Mouse (Mus musculus) frontal cortex, postnatal 10 days (tissue): ENCODE measurements at regions not wholly inside any gene's neighbourhood (a gene's known extent, or its start where the extent isn't known, plus 50 kb on each side); places are given as distances from the start of the nearest gene placed in this dataset.

Experiments used
- DNase-seq, 2 experiments: peaks; one replicate each; pipeline ENCODE4 v3.0.0; 2022; ENCODE audit warnings: low spot score in 2 of 2, mixed read lengths in 1 of 2

DNA sequence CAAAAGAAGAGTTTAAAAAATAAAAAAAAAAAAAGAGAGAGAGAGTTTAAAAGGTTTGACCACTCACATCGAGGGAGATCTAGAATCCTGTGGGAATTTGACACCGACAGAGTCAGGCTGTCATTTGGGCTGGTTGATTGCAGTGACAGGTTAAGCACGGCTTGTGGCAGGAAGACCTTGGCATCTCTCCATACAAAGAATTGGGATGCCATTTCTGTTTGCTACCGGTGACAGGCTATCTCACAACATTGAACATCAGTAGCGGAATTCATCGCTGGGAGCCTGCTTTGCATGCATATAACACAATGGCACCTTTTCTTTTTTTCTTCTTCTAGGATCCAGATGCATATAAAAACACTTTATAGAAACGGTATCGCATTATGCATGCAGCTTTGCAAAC is 53.7 kb upstream of the Gm26657 start:
- DNase-seq, result no peak

DNA sequence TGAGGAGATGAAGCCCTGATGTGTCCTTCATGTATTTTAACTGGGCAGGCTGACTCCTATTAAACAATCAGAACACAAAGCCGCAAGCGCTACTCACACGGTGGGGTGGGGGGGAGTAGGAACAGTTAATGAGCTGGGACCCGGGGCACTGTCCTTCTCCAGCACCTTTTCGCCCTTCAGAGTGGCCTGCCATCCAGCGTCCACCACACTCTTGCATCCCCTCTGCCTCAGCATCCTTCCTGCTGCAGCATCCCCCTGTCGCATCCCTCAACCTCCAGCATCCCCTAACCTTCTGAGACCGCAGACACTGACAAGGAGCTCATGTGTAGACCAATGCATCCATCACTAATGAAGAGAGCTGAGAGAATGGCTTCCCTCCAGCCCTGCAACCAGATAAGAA is 54.2 kb upstream of the Gm26657 start:
- DNase-seq, result no peak

DNA sequence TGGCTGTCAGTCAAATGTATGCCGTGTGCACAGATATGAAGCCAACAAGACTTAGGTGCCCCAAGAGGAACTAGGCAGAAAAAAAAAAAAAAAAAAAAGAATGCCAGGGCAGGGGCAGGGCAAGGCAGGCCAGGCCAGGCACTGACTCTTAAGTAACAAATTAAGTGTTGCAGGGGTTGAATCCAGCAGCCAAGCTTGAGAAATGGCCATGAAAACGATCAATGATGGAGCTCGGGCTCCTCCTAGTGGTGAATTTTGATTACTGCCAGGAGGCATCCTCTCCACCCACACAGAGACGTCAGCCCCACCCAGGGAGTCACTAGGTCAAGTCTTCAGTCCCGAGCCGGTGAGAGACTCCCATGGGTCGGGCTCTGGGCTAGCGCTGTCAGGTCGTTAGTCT is 54.7 kb upstream of the Gm26657 start:
- DNase-seq, result peak; percentile 45 to 75

DNA sequence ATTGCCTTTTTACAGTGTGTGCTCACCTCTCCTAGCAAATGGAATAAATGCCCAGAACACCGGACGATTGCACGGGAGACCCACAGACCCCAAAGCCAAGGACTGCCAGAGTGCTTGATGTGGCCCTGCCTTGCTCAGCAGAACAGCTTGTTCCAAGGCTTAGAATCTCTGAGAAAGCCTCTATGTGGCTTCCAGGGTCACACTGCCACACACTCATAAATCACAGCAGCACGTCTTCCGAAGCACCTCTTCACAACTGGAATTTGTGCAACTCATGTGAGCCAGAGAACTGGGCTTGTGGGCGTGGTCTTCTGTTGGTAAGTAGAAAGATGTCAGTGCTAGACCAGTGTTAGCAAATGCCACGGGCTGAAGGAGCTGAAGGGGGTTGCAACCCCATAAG is 55.8 kb upstream of the Gm26657 start:
- DNase-seq, result no peak

DNA sequence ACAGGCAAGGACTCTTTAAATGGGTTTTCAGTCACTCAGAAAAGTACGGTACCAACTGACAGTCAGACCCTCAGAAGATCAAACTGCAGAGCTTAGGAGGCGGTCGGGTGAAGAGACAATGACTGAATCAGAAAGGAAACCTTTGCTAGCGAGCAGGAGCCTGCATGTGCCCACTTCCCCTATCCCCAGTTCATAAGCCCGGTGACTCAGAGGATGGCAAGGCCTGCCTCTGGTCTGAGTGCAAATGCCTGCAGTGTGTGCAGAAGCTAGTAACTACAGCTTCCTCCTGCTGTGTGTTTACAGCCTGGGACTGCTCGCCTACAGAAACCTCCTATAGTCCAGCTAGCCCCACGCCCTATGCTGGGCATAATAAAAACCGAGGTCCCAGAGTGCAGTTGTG is 58.7 kb upstream of the Gm26657 start:
- DNase-seq, result no peak

DNA sequence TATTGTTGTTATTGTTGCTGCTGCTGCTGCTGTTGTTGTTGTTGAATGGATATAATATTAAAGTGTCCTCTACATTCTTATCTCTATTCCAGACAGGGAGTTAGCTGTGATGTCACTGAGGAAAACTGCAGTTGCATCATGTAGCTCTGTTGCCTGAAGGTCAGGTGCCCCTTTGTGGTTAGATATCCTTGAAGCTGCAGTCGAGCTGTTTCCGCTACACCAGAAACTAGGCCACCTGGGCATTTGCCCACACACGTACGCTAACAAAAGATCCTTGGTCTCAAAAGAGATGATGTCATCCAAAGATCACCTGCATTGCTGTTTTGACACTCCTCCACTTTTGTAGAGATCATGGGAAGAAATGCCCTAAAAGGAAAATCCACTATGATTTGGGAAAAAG is 66.0 kb upstream of the Gm26657 start:
- no peak for DNase-seq

DNA sequence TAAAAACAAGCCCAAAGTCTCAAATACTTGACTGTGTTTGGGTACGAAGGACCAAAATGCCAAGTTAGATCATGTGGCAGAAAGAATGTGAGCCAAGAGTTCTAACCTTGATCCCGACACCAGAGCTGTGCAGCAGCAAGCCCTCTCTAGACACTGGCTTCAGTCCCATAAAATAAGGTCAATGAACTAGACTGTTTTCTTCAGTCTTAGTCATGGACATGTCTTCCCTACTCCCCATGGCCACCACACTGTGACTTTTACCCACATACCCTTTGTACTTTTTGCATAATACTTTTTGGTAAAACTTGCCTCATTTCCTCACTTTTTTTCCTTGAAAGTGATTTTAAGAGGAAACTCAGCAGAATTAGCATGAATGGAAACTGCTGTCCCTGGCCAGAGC is 74.9 kb upstream of the Gm26657 start:
- no peak for DNase-seq

DNA sequence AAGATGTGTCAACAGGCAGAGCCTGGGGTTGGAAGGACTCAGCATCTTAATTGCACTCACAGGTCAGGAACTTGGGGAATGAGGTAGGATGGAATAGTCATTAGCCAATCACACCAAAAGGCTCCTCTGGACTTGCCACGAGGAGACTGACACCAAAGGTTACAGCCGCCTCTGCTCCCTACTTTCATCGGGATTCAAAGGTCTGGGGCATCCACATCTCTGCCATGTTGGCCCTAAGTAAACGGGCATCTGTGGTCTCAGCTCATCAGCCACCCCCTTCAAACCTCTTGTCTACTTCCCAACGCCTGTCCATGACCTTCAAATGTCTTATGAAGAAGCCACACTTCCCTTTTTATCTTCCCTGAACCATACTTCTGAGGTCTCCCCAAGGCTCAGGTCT is 78.1 kb upstream of the Gm26657 start:
- DNase-seq, result no peak

DNA sequence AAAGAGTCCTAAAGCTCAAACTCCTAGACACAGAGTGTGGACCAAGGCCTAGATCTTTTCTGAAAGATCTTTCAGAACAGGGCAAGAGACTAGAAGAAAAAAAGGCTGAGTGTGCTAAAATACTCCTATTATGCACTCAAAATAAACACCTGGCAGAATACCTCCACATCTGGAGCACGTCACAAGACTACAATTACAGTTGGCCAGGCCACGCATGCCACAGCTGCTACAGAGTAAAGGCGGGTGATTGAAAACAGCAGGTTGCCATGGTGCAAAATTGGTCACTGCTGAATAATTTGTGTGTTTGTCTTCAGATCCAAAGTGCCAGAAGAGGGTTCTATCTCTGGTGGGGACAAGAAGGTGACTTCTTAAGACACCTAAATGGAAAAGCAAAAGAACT is 82.8 kb upstream of the Gm26657 start:
- DNase-seq, result no peak

DNA sequence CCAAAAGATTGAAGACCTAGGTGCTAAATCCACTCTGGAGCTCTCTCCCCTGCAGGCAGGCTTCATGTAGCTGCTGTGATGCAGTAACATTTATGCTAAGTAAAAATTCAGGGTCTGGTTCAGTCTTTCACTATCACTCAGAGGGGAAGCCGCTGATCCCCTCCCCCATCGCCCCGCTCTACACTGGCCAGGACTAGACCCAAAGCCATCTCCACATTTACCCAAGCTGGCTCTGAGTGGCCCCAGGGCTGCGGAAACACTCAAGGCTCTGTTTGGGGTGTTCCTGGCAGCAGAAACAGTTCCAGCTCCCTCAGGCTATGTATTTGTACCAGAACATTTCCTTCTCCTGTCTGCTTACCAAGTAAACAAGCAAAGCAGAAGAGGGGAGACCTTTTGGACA is 85.5 kb upstream of the Gm26657 start:
- peak in 1 of 2 experiments; percentile 39 for DNase-seq

DNA sequence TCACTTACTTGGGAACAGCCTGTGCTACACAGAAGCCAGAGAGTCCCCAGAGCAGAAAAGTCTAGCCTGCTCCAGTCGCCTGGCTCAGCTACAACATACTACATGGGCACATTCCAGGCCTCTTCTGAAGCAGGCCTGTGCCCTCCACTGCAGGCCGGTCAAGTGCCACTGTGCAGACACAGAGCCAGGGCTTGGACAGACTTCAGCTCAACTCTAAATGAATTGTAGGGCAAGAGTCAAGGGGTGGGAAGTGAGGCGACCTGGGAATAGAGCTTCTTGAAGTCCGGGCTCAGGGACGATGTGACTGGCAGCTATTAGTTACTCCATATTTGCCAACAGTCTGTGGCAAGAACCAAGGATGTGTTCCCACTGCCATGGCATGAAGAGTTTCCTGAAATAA is 87.1 kb upstream of the Gm26657 start:
- DNase-seq, result no peak

DNA sequence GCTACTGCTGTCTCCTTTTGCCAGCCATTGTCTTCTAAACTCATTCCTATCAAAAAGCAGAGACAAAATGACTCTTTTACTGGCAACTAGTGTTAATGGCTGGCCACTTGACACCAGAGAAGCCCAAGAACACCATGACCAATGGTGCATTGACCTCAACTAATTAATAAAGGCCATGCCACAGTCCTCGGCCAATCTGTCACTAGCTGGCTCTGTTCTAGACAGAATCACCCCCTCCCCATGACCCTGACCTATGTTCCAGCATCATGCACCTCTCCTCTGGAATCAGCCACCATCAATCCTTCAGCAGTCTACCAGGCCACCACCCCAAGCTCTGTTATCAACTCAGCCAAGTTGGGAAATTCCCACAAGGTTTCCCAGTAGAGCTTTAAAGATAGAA is 90.1 kb upstream of the Gm26657 start:
- no peak for DNase-seq

DNA sequence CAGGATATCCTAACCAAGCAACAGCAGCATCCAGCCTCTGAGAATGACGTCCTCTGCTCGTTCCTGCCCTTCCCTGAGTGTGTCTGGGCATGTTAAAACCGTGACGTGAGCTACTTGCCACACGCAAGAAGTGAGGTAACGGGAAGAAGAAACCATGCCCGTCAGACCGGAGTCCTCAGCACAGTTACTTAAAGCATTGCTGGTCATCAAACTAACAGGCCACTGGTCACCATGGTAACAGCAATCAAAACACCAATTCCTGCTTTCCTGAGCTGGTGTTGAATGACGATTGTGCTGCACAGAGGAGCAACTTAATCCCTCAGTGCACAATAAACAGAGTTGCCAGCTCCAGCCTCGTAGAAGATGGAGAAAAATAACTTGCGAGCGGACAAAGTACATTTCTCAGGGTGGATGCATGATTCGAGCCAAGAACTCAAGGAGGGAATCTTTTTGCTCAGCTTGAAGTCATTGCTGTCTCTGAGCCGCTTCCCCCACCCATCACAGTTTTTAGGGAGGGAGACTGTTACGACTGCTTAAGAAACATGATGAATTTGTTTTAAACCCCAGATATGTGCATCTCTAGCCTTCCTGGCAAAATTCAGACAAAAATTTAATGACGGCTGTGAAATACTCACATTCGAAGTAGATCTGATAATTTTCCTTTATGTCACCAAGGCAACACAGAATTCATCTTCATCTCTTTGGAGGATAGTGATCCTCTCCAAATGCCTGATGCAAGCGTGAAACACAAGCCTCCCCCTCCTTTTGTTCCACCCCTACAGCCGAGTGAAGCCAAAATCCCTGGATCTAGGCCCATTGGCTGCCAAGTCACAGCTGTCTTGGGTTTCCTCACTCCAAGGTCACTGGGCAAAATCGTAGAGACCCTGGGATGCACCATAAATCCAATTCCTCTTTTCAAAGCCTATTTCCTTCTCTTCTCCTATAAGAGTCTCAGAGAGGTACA is 95.6 kb upstream of the Gm26657 start:
- DNase-seq, result no peak

DNA sequence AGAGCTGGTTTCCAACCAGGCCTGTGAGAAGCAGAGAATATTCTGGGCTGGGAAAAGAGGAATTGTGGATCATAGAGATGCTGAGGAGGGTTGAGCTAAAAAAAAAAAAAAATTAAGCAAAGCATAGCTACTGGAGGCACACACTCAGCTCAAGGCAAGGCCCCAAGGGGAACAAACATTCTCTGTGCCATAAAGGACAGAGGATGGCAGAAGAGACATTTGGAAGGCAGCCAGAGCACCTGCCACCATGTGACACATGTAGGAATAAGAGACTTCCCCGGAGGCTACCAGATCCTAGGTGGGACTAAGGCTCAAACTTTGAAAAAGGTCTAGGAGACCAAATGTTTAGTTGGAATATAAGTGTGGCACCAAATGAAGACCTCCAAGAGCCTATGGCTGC is 96.4 kb upstream of the Gm26657 start:
- DNase-seq, result no peak

DNA sequence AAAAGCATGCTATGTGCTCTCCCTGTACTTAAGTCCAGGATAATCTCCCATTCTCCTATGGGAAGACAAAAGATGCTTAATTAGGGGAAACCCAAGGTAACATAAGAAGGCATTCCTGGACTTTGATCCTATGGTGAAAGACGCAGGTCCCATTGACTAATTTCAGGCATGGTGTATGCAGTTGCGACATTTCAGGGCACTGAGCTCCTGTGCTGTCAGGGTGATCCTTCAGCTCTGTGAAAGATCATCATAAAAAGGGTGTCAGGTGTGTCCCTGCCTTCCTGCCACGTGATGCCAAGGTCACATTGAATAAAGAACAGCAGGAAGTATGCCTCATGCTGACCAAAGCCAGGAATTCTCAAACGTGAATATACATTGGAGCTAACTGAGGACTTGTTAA is 100.2 kb upstream of the Gm26657 start:
- DNase-seq, result no peak

DNA sequence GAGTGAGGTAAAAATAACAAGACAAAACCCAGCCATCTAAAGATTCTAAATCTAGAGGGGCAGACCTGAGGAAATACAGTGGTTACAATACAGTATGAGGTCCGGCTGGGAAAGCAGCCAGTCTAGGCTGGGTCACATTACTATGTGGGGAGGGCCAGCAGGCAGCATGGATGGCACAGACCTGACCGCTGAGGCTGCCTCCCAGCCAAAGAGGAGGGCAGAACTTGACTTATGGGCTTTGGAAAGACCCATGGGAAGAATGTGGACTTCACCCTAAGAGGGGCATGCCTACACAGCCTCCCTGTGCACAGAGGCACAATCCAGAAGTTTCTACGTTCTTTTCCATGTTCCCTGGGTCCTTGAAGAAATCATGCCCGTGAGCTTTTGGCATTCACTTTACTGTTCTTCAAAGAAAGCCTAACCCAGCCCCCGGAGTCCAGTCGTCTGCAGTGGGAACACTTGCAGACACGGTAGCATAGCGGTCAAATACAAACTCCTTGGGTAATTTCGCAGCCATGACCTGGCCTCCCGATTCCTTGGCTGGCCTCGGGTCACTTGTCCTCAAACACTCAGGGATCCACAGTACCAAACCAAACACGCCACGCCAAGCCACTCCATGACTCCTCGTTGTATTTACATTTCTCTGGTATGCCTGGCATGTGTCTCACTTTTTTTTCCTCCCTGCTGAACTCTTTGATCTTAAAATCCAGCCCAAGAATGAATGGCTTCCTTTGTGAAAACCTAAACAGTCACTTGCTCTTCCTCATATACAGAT is 101.0 kb upstream of the Gm26657 start:
- no peak for DNase-seq

DNA sequence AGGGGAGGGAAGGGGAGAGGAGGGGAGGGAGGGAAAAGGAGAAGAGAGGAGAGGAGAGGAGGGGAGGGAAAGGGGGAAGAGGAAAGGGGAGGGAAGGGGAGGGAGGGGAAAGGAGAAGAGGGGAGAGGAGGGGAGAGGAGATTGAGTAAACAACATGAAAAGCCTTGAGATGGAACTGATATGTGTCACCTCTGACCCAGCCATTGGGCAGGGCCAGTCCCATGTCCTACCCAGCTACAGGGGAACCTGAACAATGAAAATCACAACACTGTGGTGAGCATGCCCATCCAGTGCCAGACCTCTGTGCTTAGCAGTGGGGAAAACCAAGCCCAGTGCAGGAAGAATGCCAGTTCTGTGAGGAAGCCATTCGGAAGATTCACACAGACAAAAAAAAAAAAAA is 103.6 kb upstream of the Gm26657 start:
- DNase-seq, result no peak

DNA sequence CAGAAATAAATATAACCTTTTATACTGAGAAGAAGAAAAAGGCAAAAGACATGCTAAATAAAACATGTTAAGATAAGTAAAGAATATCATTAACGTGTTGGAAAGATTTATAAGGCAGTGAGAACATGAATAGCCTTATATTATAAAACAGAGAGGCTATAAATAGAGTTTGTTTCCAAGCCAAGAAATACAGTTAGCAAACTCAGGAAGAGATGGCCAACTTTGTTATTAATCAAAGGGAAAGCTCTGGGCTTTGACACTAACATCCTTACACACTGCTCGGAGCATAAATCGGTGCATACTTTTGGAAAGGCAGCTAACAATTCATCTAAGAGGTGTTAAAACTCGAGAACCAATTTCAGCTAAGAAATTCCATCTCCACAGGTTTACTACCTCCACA is 106.3 kb upstream of the Gm26657 start:
- DNase-seq, result no peak

DNA sequence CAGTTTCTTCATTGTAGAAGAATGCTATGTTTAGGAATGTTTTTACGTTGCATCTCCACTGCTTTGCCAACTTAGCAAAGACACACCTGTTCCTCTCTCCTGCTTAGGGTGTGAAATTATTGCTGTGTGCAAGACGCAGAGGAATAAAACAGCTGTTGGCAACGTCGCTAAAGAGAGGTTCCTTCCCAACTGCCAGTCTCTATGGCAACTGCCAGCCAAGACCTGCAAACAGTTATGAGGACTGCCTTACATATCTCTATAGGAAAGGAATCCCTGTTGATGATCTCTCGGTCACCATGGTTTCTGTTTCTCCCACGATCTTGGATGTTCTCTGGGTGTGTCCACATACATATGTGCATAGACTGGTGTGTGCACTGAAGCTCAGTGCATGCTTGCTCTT is 109.6 kb upstream of the Gm26657 start:
- DNase-seq, result peak; percentile 26 to 45

DNA sequence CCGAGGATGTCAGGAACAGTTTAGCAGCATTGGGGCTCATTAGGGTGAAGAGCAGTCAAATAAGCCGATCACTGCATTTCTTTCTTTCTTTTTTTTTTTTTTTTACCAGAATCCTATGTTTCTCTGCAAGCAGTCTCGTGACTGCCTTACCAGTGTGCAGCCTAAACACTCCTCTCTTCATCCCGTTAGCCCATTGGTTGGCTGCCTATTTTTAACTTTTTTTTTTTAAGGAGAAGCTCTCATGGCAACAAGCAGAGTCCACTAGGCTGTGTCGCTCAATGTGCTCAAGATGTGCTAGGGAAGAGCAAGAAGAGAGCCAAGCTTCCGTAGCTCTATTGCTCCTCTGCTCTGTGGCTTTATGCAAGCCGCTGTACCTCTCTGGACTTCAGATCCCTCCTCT is 112.7 kb upstream of the Gm26657 start:
- no peak for DNase-seq

DNA sequence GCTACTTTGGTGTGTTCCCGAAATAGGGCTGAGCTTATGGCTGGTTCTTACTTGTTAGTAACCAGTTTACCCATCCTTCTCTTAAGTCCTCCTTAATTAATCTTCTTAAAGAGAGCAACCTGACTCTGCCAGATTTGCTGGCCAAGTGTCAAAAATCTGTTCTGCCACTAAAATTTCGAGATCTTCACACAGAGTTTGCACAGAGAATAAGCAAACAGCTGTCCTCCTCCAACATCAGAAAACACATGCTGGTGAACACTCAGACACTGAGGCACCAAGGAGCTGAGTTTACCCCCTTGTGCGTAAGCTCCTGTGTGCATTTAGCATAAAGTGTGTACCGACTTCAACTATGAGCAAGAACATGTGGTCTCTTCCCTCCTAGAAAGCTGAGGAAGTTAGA is 118.1 kb upstream of the Gm26657 start:
- DNase-seq, result no peak

DNA sequence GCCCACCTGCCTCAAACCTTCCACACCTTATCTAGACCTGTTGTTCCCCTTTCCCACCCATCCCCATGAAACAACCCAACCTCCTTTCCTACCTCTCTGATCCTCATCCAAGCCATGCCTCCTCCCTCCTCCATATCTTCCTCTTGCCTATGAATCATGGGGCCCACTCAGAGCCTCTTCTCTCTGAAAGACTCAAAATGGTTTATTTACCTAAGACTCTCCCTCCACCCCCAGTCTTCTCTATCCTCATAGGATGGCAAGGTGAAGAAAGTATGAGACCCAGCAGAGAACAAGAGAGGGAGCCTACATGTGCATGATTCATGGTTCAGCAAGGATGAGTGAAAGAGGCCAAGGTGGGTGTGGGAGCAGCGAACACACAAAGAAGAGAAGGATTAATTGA is 118.5 kb upstream of the Gm26657 start:
- no peak for DNase-seq

DNA sequence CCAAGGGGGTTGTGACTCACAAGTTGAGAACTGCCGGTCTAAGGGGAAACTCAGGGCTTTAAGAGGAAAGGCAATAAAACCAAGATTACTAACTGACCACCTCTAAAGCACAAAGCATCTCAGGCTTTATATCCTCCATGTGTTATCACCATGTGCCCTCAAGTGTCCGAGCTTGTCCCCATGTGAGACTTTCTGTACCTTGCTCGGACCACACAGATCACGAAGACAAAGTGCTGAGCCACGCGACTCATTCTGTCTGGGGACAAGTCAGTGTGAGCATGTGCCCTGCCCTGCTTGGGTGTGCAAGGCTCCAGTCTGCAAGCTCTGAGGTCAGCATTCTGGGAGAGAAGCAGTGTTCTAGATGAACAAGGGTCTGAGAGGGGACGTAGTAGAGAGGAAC is 119.2 kb upstream of the Gm26657 start:
- no peak for DNase-seq
